Mouse (Mus musculus) urinary bladder, postnatal 25 days (tissue): ENCODE results near the gene Myh14.

ENCODE experiments used
- DNase-seq: peaks from one replicate; pipeline ENCODE4 v3.0.0; 2022; ENCODE audit warnings: low spot score

Gene Myh14

GRCm38 (mm10) chr7:44598336-44598735 lies 72.3 kb downstream of the Myh14 start:
- DNase-seq, result no peak

GRCm38 (mm10) chr7:44597666-44598065 lies 73.0 kb downstream of the Myh14 start:
- no peak for DNase-seq

GRCm38 (mm10) chr7:44596996-44597538 lies 73.6 kb downstream of the Myh14 start:
- no peak for DNase-seq

GRCm38 (mm10) chr7:44596051-44596450 lies 74.6 kb downstream of the Myh14 start:
- no peak for DNase-seq

- no peak for DNase-seq
Measured at GRCm38 (mm10) chr7:44595131-44595561, 75.5 kb downstream of the Myh14 start.

- DNase-seq, result no peak
Measured at GRCm38 (mm10) chr7:44594291-44594690, 76.4 kb downstream of the Myh14 start.

- peak; percentile 74 for DNase-seq
Measured at GRCm38 (mm10) chr7:44593775-44594174, 76.9 kb downstream of the Myh14 start.

GRCm38 (mm10) chr7:44593051-44593450 lies 77.6 kb downstream of the Myh14 start:
- no peak for DNase-seq

- no peak for DNase-seq
Measured at GRCm38 (mm10) chr7:44591348-44592116, 79.1 kb downstream of the Myh14 start.

GRCm38 (mm10) chr7:44590402-44591347 lies 80.0 kb downstream of the Myh14 start, which contains the start of gene Kcnc3:
Gene Kcnc3, plus strand, starts transcription at chr7:44590664.
- DNase-seq, result peak; percentile 63

GRCm38 (mm10) chr7:44589946-44590345 lies 80.7 kb downstream of the Myh14 start:
- no peak for DNase-seq

- DNase-seq, result peak; percentile 28
Measured at GRCm38 (mm10) chr7:44589149-44589548, 81.5 kb downstream of the Myh14 start.

GRCm38 (mm10) chr7:44588338-44588737 lies 82.3 kb downstream of the Myh14 start:
- no peak for DNase-seq

GRCm38 (mm10) chr7:44587676-44588075 lies 83.0 kb downstream of the Myh14 start:
- DNase-seq, result no peak

- DNase-seq, result no peak
Measured at GRCm38 (mm10) chr7:44586930-44587329, 83.7 kb downstream of the Myh14 start.

- no peak for DNase-seq
Measured at GRCm38 (mm10) chr7:44586518-44586917, 84.1 kb downstream of the Myh14 start.

- DNase-seq, result no peak
Measured at GRCm38 (mm10) chr7:44585606-44586005, 85.0 kb downstream of the Myh14 start.

- no peak for DNase-seq
Measured at GRCm38 (mm10) chr7:44584921-44585320, 85.7 kb downstream of the Myh14 start.

GRCm38 (mm10) chr7:44584265-44584804 lies 86.3 kb downstream of the Myh14 start:
- DNase-seq, result no peak

- DNase-seq, result no peak
Measured at GRCm38 (mm10) chr7:44583146-44583545, 87.5 kb downstream of the Myh14 start.

GRCm38 (mm10) chr7:44582709-44583108 lies 87.9 kb downstream of the Myh14 start:
- no peak for DNase-seq

GRCm38 (mm10) chr7:44581637-44582036 lies 89.0 kb downstream of the Myh14 start:
- DNase-seq, result no peak
